Mouse (Mus musculus) gastrocnemius, postnatal 10 days (tissue): ENCODE results near the gene Pde4d. TPM values are rescaled to one million over a fixed set of nuclear protein-coding genes. Genes with fewer than 3 reads are reported as not detected.

ENCODE experiments used
- DNase-seq: peaks from one replicate; pipeline ENCODE4 v3.0.0; 2021; ENCODE audit warnings: mixed read lengths
- total RNA-seq, 2 experiments: library from RNA; stranded (reverse); gene quantifications; 2 replicates each; pipeline ENCODE4 v1.2.3; 2021

Pde4d gene
- total RNA-seq, 2 experiments from 2014 or later, result 79.5 to 83.1 TPM

DNA sequence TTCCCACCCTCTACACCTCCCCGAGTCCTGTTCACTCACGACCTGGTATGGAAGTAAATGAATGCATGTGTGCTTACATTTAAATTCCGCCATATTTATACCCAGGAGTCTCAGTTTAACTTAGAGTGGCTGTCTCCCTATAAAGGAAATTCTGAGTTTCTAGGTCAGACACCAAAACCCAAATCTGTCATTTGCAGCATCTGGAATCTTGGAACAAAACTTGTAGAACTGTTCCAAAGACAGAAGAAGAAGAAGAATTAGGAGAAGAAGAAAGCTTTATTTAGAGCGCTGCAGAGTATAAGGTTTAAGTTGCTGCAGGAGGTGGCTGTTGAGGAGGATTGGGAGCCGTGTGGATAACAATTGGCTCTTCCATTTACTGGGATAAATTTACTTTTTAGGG is 1179.5 kb downstream of the Pde4d start:
- DNase-seq, result no peak

DNA sequence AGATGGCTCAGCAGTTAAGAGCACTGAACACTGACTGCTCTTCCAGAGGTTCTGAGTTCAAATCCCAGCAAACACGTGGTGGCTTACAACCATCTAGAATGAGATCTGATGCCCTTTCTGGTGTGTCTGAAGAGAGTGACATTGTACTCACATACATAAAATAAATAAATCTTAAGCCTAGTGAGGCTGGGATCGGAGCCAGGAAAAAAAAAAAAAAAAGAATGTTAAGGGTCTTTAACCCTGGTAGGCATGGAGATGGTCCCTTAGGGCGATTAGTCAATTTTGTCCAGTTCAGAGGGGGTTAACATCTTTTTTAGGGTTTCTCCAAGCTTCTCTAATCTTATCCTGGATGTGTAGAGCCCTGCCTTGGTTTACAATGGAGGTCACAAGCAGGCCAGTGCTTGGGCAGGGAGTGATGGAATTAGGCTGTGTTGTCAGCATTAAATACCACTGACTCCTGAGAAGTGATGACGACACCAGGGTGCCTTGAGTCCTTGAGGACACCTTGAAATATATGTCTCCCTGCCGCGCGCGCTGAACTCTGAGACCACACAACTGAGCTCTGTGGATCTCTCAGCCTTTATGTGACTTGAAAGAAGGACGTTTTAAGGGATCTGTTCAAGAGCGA is 1181.8 kb downstream of the Pde4d start:
- DNase-seq, result no peak

DNA sequence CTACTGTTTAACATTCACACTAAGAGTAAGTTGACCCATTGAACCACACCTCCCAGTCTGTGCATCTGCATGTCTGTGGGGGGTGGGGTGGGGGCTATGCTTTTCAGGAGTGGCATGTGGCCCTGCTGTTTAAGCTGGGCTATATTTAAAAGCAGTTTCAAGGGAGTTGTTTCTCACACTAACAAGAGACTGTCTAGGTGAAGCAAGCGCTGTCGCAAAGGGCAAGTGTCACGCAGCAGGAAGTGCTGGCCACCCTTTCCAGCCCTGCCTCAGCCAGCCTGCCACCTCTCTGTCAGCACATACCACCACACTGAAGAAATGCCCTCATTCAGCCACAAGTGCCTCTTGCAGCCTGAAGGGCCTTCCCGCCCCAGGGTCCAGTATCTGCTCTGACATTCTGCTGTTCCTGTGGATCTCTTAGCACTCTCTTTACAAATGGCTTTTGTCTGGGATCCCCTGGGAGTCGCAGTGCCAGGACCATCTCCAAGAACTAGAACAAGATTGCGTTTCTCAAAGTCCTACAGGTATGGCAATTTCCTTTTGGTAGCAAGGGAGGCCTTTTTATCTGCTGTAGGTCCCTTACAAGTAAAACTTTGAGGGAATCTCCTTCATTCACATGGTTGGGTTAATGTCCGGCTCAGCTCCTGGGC is 1182.8 kb downstream of the Pde4d start:
- DNase-seq, result peak; percentile 20

DNA sequence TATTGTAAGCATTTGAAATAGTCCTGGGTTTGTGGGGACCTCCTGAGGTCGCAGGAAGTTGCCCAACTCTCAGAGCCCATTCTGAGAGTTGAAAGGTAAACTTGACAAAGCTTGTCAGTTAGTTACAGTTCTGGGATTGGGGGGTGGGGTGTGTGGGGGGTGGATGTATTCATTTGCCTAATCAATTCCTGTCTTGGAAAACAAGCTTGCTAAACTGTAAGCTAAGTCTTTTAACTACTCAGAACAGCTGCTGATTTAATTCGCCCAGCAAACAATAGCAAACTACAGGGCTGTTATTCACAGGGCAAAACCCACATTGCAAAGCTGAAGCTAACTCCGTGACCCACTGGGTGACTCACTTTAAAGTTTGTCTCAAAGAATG is 1183.3 kb downstream of the Pde4d start:
- DNase-seq, result no peak

DNA sequence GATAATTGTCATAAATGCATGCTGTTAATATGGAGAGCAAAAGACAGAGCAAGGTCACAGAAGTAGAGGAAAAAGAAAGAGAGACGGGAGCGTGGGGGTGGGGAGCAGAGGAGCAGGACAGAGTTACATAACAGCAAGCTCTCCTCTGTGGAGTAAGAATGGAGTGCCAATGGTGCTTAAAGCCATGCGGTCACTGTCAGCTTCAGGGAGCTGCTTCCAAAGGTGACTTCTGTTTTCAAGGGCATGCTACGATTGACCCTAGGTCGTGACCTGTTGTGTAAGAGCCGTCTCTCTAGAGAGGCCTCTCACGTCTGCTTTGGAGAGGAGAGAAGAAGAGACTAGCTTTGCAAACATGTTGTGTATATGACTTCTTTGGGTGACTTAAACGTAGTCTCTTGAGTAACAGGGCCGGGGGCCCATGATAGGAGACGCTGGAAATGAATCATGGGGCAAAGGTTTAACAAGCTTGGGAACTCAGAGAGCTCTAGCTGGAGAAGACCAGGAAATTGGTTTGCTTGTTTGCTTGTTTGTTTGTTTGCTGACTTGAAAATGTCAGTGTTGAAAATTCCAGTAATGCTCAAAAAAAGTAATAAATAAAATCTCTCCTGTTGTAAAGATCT is 1186.3 kb downstream of the Pde4d start:
- DNase-seq, result no peak

DNA sequence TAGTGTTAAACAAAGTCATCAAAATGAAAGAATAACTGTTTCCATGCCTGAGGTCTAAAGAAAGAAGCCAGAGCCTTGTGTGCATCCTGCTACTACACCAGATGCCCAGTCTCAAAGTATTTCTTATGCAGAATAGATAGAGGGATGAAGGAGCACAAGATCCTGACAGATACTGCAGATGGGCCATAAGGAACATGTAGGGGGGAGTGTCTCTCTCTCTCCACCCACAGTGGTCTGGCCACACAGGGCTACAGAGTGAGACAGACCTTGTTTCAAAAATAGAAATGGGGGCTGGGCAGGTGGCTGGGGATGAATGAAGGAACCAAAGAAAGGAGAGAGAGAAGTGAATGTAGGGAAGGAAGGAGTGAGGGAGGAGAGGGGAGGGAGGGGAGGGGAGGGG is 1188.5 kb downstream of the Pde4d start:
- no peak for DNase-seq

DNA sequence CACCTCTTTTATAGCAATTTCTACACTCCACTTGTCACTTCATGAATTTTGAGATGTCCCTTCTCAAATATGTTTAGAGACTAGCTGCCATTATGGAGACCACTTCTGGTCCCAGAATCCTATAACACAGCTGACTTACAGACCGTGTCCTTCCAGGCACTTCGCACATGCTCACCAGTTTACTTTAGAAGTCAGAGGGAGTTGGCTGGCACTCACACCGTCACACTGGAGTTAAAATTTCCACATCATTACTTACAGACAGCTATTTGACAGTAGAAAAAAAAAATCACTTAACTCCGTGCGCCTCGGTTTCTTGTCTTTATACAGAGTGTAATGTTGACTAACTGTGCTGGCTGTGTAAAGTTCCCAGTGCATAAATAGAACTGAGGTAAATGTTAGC is 1189.5 kb downstream of the Pde4d start:
- DNase-seq, result no peak

DNA sequence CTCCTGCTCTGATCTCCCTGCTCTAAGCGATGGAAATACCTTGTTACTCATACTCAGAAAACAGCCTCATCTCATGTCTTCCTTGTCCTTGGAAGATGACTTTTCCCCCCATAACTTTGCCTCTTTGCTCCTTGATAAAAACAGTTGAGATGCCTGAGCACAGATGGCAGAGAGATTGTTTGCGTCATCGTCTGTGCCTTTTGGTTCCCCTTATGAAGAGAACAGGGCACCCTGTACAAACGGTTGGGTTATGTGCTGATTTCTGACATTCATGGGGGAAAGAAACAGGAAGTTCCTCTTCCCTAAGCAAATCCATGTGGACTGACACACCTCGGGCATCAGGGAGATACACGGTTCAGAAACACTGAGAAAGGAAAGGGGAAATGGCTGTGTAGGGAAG is 1191.8 kb downstream of the Pde4d start:
- no peak for DNase-seq

DNA sequence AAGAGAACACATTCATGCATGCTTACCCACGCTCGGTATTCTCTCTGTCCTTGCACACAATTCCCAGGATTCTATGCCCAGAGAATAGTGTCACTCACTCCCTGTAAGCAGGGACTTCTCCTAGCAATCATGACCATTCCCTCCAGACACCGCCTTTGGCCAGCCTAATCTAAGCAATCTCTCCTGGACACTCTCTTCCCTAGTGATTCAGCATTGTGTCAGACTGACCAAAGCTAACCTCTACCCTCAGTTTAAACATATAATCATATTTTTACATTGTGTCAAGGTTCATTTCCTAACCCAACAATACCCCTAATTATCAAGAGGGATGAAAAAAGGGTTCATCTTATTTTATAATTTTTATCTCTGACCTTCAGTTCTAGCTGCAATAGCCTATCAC is 1193.7 kb downstream of the Pde4d start:
- DNase-seq, result no peak

DNA sequence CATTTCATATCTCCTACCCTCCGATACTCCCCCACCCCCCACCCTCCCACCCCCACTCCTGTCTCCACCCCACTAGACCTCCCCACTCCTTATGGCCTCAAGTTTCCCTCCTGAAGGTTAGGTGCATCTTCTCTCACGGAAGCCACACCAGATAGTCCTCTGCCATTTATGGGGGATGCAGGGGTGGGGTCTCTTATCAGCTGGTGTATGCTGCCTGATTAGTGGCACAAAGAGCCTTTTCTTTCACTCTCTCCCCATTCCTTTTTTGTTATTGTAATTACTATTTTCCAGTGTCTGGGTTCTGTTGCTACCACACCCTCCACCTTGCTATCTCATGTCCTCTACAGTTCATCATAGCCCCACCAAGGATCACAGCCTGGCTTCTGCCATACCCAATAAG is 1194.3 kb downstream of the Pde4d start:
- no peak for DNase-seq

DNA sequence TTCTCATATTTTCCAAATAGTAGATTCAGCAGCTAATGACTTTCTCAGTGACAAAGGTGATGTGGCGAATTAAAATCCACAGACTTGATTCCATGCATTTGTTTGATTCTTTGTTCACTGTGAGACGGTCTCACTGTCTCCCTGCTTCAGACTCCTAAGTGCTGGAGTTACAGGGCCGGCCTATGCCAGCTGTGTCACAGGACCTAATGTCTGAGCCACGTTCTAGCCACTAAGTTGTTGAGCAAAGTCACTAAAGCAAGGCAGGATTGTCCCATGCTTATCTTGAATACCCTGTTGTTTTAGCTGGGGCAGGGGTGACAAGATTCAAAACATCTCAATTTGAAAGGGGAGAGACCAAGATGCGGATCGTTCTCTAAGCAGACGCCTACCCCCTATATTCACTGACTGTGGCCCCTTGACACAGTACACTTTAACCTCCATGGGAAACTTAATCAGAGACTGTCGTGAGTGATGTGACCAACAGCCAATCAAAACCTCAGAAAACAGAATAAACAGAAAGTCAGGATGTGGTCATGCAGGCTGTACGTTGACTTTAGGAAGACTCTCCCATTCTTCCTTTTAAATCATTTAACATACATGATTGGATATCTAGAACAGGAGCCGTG is 1195.6 kb downstream of the Pde4d start:
- DNase-seq, result no peak

DNA sequence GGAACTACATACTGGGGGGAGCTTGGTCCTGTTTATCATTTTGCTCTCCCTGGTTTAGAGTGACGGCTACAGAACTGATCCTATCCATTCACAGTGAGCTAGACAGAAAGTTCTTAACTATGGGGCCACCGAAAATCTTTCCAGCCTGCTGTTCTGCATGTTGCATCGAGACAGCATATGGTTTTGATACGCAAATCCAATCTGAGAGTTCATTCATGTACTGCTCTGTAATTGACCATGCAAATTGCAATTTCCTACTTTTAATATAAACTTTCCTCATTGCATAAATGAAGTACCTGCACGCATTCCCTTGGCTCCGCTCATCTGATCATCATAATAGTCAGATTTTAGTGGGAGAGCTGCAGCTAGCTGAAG is 1196.1 kb downstream of the Pde4d start:
- no peak for DNase-seq

DNA sequence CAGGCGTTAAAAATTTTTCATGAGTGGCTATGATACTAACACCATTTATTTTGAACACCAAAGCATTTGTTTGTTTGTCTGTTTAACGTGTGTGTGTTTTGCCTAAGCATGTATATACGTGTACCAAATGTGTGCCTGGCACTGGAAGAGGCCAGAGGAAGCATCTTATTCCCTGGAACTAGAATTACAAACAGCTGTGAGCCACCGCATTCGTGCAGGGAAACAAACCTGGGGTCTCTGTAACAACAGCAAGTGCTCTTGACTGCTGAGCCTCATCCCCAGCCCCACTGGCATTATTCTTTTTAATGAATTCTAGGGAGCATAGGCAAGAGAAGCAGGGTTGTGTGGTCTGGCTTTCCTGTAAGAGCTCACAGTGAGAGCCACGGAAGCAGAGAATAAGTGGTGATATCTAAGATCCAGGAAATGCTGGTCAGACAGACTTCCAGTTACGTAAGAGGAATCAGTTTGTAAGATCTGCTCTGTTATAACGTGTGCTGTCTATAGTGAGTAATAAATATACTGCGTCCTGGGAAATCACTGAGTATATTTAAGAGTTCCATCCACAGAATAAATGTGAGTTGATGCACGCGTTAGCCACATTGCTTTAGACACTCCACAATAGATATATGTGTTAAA is 1197.0 kb downstream of the Pde4d start:
- no peak for DNase-seq

DNA sequence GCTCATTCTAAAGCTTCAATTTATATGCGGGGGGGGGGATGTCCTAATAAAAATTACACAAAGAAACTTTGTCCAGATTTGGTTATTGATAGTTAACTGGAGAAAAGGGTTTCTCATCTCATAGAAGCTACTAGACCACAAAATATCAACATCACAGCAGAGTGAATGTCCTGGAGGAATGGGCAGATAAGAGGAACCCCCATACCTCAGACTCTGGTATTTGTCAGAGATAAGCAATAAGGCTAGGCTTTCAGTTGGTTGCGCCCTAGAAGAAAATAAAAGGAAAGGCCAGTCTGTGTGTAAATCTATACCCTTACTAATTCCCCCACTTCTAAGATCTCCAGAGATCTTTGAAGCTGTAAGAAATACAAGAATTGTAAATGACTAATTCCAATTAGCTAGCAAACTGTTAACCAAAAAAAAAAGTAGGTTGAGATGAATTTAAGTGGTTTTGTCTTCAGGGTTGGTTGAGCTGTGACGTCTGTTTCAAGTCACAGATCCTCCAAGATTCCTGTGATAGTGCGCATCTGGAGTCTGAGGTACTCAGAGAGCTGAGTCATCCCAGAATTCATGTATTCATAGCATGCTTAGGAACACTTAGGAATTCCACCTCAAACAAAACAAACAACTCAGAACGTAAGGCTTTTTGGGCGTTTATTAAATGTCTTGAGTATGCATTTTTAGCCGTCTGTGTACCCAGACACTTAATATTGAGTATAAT is 1197.9 kb downstream of the Pde4d start:
- DNase-seq, result no peak

DNA sequence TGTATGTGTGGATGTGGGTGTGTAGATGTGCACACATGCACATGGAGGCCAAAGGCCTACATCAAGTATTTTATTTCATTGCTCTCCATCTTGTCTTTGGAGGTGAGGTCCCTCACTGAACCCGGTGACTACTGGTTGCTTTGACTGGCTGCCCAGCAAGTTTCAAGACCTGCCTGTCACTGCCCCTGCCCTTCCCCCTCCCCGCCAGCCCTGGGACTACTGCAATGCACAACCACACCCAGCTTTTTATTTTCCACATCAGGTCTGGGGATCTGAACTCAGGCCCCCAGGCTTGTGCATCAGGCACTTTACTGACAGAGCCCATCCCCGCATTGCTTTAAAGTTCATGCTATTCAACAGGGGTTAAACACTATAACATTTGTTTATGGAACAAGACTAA is 1198.6 kb downstream of the Pde4d start:
- DNase-seq, result no peak

DNA sequence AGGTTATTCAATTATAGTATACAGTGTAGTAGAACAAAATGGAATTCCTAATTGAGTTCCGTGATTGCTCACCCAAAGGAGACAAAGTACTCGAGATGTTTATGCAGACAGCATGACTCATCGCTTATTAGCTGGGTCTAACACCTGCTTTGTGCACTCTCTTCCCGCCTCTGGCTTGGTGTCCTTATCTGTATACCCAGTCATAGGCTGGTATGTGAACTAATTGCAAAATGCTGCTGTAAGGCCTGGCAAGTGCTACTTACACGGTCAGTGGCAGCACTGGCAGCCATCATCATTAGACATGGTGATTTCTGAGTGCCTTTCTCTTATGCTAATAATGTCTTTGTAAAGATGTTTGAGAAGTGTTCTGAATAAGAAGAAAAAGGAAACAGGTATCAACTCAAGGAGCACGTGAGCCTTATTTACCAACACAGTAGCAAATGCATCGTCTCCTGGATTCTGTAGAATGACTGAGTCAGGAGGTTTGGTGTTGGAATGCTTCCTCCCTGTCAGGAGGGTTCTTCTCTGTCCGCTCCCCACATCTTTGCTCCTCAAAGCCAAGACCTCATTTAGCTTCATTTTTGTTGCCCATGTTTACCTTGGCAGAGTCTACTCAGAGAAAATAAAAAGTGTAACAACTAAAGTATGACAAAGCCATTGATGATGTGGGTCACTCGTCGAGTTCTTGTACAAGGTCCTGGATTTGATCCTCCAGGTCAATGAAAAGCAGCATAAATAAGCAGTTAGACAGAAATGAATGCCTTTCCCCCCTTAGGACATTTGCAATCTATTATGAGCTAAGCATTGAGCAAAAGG is 1202.2 kb downstream of the Pde4d start:
- DNase-seq, result no peak

DNA sequence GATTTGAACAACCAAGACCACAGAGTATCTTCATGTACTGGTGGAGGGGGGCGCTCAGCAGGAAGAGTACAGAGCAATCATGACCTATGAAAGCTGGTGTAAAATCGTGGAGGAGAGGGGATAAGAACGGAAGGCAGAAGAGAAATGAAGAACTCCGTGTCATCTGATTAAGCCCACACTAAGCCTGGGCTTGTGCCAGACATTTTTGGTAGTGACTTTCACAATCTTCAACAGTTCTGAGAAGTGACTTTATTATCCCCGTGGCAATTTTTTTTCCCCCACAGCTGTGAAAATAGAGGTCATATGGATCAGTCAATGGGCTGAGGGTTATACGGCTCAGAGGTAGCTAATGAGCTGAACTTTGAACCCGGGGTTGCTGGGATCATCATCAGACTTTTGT is 1202.9 kb downstream of the Pde4d start:
- DNase-seq, result peak; percentile 19

DNA sequence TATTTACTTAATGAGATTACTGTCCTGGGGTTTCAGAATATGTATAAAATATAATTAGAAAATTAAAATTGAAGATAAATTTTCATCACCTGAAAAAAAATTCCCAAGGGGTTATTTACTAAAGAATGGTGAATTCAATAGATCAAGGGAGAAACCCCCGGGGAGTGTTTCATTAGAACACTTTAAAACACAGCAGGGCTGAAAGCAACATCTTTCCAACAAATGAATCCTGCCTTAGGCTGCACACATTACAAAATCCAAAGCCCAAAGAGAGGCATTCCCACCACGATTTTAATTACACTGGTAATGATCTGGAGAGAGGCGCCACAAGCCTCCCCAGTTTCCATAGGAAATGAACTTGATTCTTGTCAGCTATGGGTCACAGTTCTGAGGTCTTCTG is 1205.6 kb downstream of the Pde4d start:
- no peak for DNase-seq

DNA sequence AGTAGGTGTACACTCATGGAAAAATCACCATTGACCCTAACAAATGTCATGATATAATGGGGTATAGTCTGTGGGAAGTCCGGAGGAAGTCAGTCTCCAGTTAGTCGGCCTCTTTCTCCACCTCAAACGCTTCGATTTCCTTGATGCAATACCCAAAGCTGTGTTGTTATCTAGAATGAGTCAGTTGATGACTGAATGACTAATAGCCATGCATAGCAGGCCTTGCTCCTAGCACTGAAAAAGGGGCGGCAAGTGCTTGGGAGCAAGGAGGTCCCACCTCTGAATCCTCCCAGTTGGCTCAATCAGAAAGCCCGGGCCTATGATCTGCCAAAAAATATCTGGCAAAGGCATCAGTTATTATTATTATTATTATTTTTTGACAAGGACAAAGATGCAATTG is 1209.4 kb downstream of the Pde4d start:
- DNase-seq, result no peak

DNA sequence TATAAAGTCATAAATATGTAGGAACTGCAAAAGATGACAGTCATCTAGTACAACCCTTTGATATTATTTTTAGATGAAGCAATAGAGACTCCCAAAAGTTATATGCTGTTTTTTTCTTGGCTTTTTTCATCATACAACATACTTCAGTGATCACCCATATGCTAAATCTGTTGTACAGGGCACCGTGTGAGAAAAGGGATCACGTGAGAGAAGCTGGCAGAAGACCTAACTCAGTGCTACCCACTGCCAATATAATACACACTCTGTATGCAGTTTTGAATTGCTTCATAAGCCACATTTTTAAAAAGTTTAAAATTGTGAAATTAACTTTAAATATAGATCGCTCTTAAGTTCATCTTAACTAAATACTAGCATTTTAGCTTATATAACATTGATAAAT is 1211.6 kb downstream of the Pde4d start:
- no peak for DNase-seq

DNA sequence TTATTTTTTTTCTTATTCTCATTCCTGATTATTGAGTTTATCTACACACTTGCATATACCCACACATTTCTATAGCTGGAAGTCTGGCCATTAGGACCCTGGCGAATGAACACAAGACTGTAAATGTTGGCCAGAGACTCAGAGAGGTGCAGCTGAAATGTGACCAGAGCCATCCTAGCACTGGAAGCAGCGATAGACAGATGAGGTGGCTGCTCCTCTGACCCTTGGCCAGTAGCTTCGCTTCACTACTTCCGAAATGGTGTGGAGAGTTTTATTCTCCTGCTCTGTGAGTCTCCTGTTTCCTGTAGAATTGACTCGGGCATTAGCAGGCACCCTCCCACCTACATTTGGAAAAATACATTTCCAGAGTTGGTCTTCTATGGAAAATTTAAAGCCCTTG is 1212.4 kb downstream of the Pde4d start:
- DNase-seq, result no peak

DNA sequence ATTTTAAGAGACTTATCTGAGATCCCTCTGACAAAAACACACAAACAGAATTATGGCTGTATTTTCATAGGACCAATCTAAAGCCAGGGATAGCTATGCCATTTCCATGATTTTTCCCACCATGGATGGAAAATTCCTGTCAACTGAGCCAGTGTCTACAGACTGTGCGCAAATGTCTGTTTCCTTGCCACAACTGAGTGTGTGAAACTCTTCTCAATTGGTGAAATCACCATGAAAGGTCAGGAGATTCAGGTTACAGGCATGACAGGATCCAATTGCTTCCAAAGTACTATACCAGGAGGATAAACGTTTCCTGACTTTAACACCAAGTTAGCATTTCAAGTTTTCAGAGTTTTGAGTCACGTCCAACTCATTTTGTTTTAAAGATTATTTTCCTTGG is 1213.0 kb downstream of the Pde4d start:
- DNase-seq, result no peak
